Mouse (Mus musculus): Measurements from ENCODE around the gene Olfr1493-ps1. TPM values are rescaled to one million over a fixed set of nuclear protein-coding genes. Genes with fewer than 3 reads are reported as not detected.

Olfr1493-ps1 gene
- not detected in 2 replicates for polyA plus RNA-seq (2016; fragmentation: Nextera tagmentation; extraction: Ambion mirVana)

DNA sequence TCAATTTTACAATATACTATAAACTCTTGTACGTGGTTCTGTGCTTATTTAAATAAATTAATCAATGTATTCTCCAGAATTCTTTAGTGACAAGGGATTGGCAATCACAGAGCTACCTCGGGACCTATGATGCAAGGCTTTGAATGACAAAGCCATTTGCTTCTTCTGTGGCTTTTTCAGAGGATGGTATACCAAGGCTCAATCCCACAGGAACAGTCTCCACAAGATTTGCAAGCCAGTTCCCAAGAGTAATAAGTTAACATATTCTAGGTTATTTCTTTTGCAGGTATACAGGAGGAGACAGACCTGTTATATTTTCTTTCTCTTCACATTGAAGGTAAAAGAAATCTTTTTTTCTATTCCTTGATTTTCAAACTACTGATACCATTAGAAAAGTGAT, at the start of gene Olfr1493-ps1:
Olfr1493-ps1 (plus strand) TSS at position 301 of the 400 bp plus-strand sequence.
- H3K27me3 ChIP-seq, result no peaks in the 10 kb centered on the region
- no peaks in the 10 kb centered on the region for H3K36me3 ChIP-seq
- no peak within 1 kb of the TSS for H3K4me2 ChIP-seq
- H3K9me3 ChIP-seq, result no peaks in the 10 kb centered on the region
- no peak within 1 kb of the TSS for H3K4me3 ChIP-seq (replicated peaks)
- H3K9ac ChIP-seq (replicated peaks), result no peak within 1 kb of the TSS
- H3K4me1 ChIP-seq (replicated peaks), result no peaks in the 10 kb centered on the region
- no peak within 1 kb of the TSS for H3K27ac ChIP-seq
- whole genome bisulfite sequencing, result 64% methylated on average over 2 of the region's 2 CpGs
- no peak for ATAC-seq (ENCODE audit: insufficient number of reproducible peaks, insufficient read depth, low FRiP score, low TSS enrichment, low read depth)

DNA sequence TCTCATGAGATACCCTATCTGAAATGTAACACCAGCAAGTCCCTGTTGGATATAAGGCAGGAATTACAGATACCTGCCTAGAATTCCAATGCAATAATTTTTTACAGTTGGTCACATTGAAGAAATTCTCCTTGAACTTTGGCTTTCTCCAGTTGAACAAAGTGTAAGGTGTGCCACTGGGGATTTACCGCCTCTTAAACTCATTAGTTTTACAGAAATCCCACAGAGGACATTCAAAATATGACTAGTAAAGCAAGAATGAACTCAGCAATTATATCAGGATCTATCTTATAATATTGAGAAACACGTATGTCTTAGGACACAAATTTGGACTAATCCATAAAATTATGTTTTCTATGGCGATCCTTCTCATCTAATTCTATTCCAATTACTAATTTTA, 26.1 kb upstream of the Olfr1493-ps1 start, which contains the start of gene Olfr1491:
Olfr1491 (plus strand) TSS at position 301 of the 400 bp plus-strand sequence.
- H3K9ac ChIP-seq (replicated peaks), result no peak within 1 kb of the TSS
- H3K9me3 ChIP-seq, result no peaks in the 10 kb centered on the region
- H3K4me3 ChIP-seq (replicated peaks), result no peak within 1 kb of the TSS
- ATAC-seq (ENCODE audit: insufficient number of reproducible peaks, insufficient read depth, low FRiP score, low TSS enrichment, low read depth), result no peak
- no peaks in the 10 kb centered on the region for H3K27me3 ChIP-seq
- WGBS, result 82% methylated on average over 3 of the region's 3 CpGs
- H3K4me1 ChIP-seq (replicated peaks), result no peaks in the 10 kb centered on the region
- H3K36me3 ChIP-seq, result no peaks in the 10 kb centered on the region
- no peak within 1 kb of the TSS for H3K4me2 ChIP-seq
- no peak within 1 kb of the TSS for H3K27ac ChIP-seq

DNA sequence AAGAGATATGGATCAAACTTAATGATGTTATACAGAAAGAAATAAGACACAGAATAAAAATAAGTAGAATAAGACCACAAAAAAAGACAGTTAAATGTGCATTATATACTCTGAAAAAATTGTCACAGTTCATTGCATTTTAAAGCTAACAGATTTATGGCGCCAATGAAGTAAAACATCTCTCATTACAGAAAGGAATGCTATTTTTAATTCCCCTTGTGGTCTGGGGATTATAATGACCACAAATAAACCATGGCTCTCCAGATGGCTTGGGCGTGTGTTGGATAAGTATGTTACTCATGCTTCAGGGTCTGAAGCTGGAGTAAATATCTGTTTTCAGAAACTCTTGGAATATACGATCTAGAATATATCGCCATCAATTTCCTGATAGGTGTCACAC, 16.4 kb downstream of the Olfr1493-ps1 start, which contains the start of gene Olfr1494:
Olfr1494 (plus strand) TSS at position 301 of the 400 bp plus-strand sequence.
- WGBS, result 80% methylated on average over 4 of the region's 4 CpGs
- no peaks in the 10 kb centered on the region for H3K27me3 ChIP-seq

DNA sequence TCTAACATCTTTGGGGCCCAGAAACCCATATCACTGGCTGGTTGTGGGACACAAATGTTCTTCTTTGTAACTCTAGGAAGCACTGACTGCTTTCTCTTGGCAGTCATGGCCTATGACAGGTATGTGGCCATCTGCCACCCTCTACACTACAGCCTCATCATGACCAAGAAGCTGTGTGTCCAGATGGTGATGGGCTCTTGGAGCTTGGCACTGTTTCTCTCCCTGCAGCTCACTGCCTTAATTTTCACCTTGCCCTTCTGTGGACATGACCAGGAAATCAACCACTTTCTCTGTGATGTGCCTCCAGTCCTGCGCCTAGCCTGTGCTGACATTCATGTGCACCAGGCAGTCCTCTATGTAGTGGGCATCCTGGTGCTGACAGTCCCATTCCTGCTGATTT, 26.3 kb downstream of the Olfr1493-ps1 start:
- 93% methylated on average over 1 of the region's 1 CpGs for WGBS
- no peak overlapping the region for H3K27ac ChIP-seq

More for the DNA sequence above, 16.4 kb downstream of the Olfr1493-ps1 start, which contains the start of gene Olfr1494:
- no peaks in the 10 kb centered on the region for H3K36me3 ChIP-seq
- ATAC-seq (ENCODE audit: insufficient number of reproducible peaks, insufficient read depth, low FRiP score, low TSS enrichment, low read depth), result no peak
- no peak within 1 kb of the TSS for H3K27ac ChIP-seq
- no peak within 1 kb of the TSS for H3K4me2 ChIP-seq
- no peak within 1 kb of the TSS for H3K4me3 ChIP-seq (replicated peaks)
- no peaks in the 10 kb centered on the region for H3K4me1 ChIP-seq (replicated peaks)
- no peak within 1 kb of the TSS for H3K9ac ChIP-seq (replicated peaks)
- H3K9me3 ChIP-seq, result peaks cover 8% of the 10 kb centered on the region; the same call in 1 of the 2 replicates

DNA sequence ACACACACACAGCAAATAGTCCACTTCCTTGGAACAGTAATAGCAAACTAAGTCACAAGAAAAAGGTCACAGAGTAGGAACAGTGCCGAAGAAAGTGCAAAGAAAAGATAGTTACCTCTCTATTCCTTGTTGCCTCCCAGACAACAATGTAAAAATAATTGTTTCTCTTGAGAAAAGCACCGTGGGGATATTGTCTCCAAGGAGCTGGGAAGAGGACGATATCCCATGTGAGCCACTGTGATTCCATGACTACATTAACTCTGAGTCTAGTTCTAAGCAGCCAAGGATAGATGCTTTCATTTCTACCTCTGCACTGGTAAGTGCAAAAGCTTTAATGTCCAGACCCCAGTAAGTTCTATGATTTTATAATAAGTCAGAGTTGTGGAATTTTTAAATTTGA, 41.2 kb downstream of the Olfr1493-ps1 start, which contains the start of gene Olfr1495:
Olfr1495 (plus strand) TSS at position 301 of the 400 bp plus-strand sequence.
- no peak within 1 kb of the TSS for H3K4me3 ChIP-seq (replicated peaks)
- no peak for ATAC-seq (ENCODE audit: insufficient number of reproducible peaks, insufficient read depth, low FRiP score, low TSS enrichment, low read depth)
- no peaks in the 10 kb centered on the region for H3K9me3 ChIP-seq
- H3K4me1 ChIP-seq (replicated peaks), result no peaks in the 10 kb centered on the region
- no peak within 1 kb of the TSS for H3K9ac ChIP-seq (replicated peaks)
- H3K27me3 ChIP-seq, result no peaks in the 10 kb centered on the region
- no peak within 1 kb of the TSS for H3K27ac ChIP-seq
- H3K4me2 ChIP-seq, result no peak within 1 kb of the TSS
- no peaks in the 10 kb centered on the region for H3K36me3 ChIP-seq
- WGBS, result 81% methylated on average over 3 of the region's 3 CpGs

More for the DNA sequence above, 26.3 kb downstream of the Olfr1493-ps1 start:
- Histone ChIP-seq H3K4me3 (replicated peaks) (no peak overlapping the region), H3K9me3 (no peaks in the 10 kb centered on the region), H3K36me3 (no peaks in the 10 kb centered on the region), H3K4me1 (replicated peaks) (no peaks in the 10 kb centered on the region), H3K4me2 (no peak overlapping the region), H3K9ac (replicated peaks) (no peak overlapping the region), H3K27me3 (no peaks in the 10 kb centered on the region)
- no peak for ATAC-seq (ENCODE audit: insufficient number of reproducible peaks, insufficient read depth, low FRiP score, low TSS enrichment, low read depth)

DNA sequence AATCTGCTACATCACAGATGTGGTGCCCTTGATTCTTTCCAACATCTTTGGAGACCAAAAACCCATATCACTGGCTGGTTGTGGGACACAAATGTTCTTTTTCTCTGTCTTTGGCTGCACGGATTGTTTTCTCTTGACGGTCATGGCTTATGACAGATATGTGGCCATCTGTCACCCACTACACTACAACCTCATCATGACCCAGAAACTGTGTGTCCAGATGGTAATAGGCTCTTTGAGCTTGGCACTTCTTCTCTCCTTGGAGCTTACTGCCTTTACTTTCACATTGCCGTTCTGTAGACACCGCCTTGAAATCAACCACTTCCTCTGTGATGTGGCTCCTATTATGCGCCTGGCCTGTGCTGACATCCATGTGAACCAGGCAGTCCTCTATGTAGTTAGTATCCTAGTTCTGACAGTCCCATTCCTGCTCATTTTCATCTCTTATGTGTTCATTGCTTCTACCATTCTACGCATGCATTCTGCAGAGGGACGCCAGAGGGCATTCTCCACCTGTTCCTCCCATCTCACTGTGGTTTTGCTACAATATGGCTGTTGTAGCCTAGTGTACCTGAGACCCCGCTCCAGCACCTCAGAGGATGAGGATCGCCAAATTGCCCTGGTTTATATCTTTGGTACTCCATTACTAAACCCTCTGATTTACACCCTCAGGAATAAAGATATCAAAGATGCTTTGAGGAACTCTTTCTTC, 45.6 kb downstream of the Olfr1493-ps1 start:
- Histone ChIP-seq H3K27me3 (no peaks in the 10 kb centered on the region), H3K4me1 (replicated peaks) (no peaks in the 10 kb centered on the region), H3K9ac (replicated peaks) (no peak overlapping the region), H3K27ac (no peak overlapping the region), H3K4me2 (no peak overlapping the region), H3K36me3 (no peaks in the 10 kb centered on the region), H3K9me3 (no peaks in the 10 kb centered on the region), H3K4me3 (replicated peaks) (no peak overlapping the region)
- no peak for ATAC-seq (ENCODE audit: insufficient number of reproducible peaks, insufficient read depth, low FRiP score, low TSS enrichment, low read depth)
- 89% methylated on average over 9 of the region's 9 CpGs for WGBS

DNA sequence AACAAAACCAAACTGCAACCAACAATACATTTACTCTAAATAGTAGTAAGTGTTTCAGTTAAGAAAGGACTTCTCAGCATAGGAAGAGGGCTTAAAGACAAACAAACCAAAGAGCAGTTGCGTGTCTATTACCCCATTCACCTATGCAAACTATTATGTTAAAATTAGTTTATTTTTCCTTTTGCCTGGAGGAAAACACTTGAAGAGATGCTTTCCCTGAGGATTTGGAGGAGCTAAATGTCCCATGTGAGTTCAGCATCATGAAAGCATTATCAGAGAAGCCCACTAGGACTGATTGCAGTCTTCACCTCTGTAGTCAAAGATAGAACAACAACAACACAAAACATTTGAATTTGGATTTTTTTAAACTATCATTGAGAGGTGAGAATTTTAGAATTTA, 54.5 kb downstream of the Olfr1493-ps1 start, which contains the start of gene Olfr1496:
Olfr1496 (plus strand) TSS at position 301 of the 400 bp plus-strand sequence.
- H3K36me3 ChIP-seq, result no peaks in the 10 kb centered on the region
- H3K9ac ChIP-seq (replicated peaks), result no peak within 1 kb of the TSS
- no peak within 1 kb of the TSS for H3K4me2 ChIP-seq
- no peak for ATAC-seq (ENCODE audit: insufficient number of reproducible peaks, insufficient read depth, low FRiP score, low TSS enrichment, low read depth)
- no peaks in the 10 kb centered on the region for H3K4me1 ChIP-seq (replicated peaks)
- H3K4me3 ChIP-seq (replicated peaks), result no peak within 1 kb of the TSS
- no peaks in the 10 kb centered on the region for H3K9me3 ChIP-seq
- no peaks in the 10 kb centered on the region for H3K27me3 ChIP-seq
- H3K27ac ChIP-seq, result no peak within 1 kb of the TSS
- 82% methylated on average over 1 of the region's 1 CpGs for WGBS

Other genes with a start within 250 kb of the Olfr1493-ps1 start
- not detected in 2 replicates for gene Olfr1475, start 243.1 kb upstream of the Olfr1493-ps1 start, polyA plus RNA-seq (2016; fragmentation: Nextera tagmentation; extraction: Ambion mirVana)
- gene Olfr1477, start 222.7 kb upstream of the Olfr1493-ps1 start, polyA plus RNA-seq (2016; fragmentation: Nextera tagmentation; extraction: Ambion mirVana), result not detected in 2 replicates
- gene Olfr1480, start 195.4 kb upstream of the Olfr1493-ps1 start, polyA plus RNA-seq (2016; fragmentation: Nextera tagmentation; extraction: Ambion mirVana), result not detected in 2 replicates
- gene Olfr1484, start 139.8 kb upstream of the Olfr1493-ps1 start, polyA plus RNA-seq (2016; fragmentation: Nextera tagmentation; extraction: Ambion mirVana), result not detected in 2 replicates
- not detected in 2 replicates for gene Olfr1487, start 105.9 kb upstream of the Olfr1493-ps1 start, polyA plus RNA-seq (2016; fragmentation: Nextera tagmentation; extraction: Ambion mirVana)
- gene Olfr1489, start 91.7 kb upstream of the Olfr1493-ps1 start, polyA plus RNA-seq (2016; fragmentation: Nextera tagmentation; extraction: Ambion mirVana), result not detected in 2 replicates
- gene Olfr1490, start 72.2 kb upstream of the Olfr1493-ps1 start, polyA plus RNA-seq (2016; fragmentation: Nextera tagmentation; extraction: Ambion mirVana), result not detected in 2 replicates
- not detected in 2 replicates for gene Olfr1491, start 26.0 kb upstream of the Olfr1493-ps1 start, polyA plus RNA-seq (2016; fragmentation: Nextera tagmentation; extraction: Ambion mirVana)
- not detected in 2 replicates for gene Olfr1494, start 16.4 kb downstream of the Olfr1493-ps1 start, polyA plus RNA-seq (2016; fragmentation: Nextera tagmentation; extraction: Ambion mirVana)
- not detected in 2 replicates for gene Olfr1495, start 41.3 kb downstream of the Olfr1493-ps1 start, polyA plus RNA-seq (2016; fragmentation: Nextera tagmentation; extraction: Ambion mirVana)
- not detected in 2 replicates for gene Olfr1496, start 54.6 kb downstream of the Olfr1493-ps1 start, polyA plus RNA-seq (2016; fragmentation: Nextera tagmentation; extraction: Ambion mirVana)
- gene Olfr1497, start 74.9 kb downstream of the Olfr1493-ps1 start, polyA plus RNA-seq (2016; fragmentation: Nextera tagmentation; extraction: Ambion mirVana), result not detected in 2 replicates
- not detected in 2 replicates for gene Olfr1499, start 96.2 kb downstream of the Olfr1493-ps1 start, polyA plus RNA-seq (2016; fragmentation: Nextera tagmentation; extraction: Ambion mirVana)
- gene Olfr1500, start 107.2 kb downstream of the Olfr1493-ps1 start, polyA plus RNA-seq (2016; fragmentation: Nextera tagmentation; extraction: Ambion mirVana), result not detected in 2 replicates
- gene Olfr1501, start 127.4 kb downstream of the Olfr1493-ps1 start, polyA plus RNA-seq (2016; fragmentation: Nextera tagmentation; extraction: Ambion mirVana), result not detected in 2 replicates
- not detected in 2 replicates for gene Olfr1502, start 138.5 kb downstream of the Olfr1493-ps1 start, polyA plus RNA-seq (2016; fragmentation: Nextera tagmentation; extraction: Ambion mirVana)
- gene Olfr1504, start 174.7 kb downstream of the Olfr1493-ps1 start, polyA plus RNA-seq (2016; fragmentation: Nextera tagmentation; extraction: Ambion mirVana), result not detected in 2 replicates
- gene Olfr1505, start 190.3 kb downstream of the Olfr1493-ps1 start, polyA plus RNA-seq (2016; fragmentation: Nextera tagmentation; extraction: Ambion mirVana), result not detected in 2 replicates

All from limb, embryonic 12.5 days (tissue).